Mouse (Mus musculus) intestine, embryonic 14.5 days (tissue): ENCODE results near the gene Wfdc21. TPM values are rescaled to one million over a fixed set of nuclear protein-coding genes. Genes with fewer than 3 reads are reported as not detected.

Experiments
- ATAC-seq: fragments of 200-750 bp; cut with Nextera tagmentation; replicated peaks from 2 replicates; pipeline ENCODE4 v1.8.0; 2017; ENCODE audit warnings: low read depth, moderate number of reproducible peaks, moderate TSS enrichment, moderate library complexity; ENCODE audit not compliant: low FRiP score, low TSS enrichment
- DNase-seq: peaks from one replicate; pipeline ENCODE4 v3.0.0-alpha.2; 2018; ENCODE audit warnings: low spot score
- H3K27ac ChIP-seq: fragments of 300-500 bp; sonication (generic); 2 replicates; pipeline ENCODE4 v1.5.1; 2014; ENCODE audit warnings: low read depth, mild to moderate bottlenecking, control low read depth
- H3K27me3 ChIP-seq: fragments of 300-500 bp; sonication (generic); replicated peaks from 2 replicates; pipeline ENCODE4 v1.6.1; 2014; ENCODE audit warnings: low read length, control low read depth; ENCODE audit not compliant: control insufficient read depth, insufficient read depth
- H3K36me3 ChIP-seq: fragments of 300-500 bp; sonication (generic); 2 replicates; pipeline ENCODE4 v1.6.1; 2014; ENCODE audit warnings: low read length, control low read depth; ENCODE audit not compliant: control insufficient read depth, insufficient read depth
- H3K4me1 ChIP-seq: fragments of 300-500 bp; sonication (generic); replicated peaks from 2 replicates; pipeline ENCODE4 v1.6.1; 2014; ENCODE audit warnings: low read length, control low read depth, mixed read lengths; ENCODE audit not compliant: control insufficient read depth, insufficient read depth
- H3K4me2 ChIP-seq: fragments of 300-500 bp; sonication (generic); 2 replicates; pipeline ENCODE4 v1.6.1; 2014; ENCODE audit warnings: low read length
- H3K4me3 ChIP-seq: fragments of 300-500 bp; sonication (generic); 2 replicates; pipeline ENCODE4 v1.5.1; 2014; ENCODE audit warnings: low read depth, low read length, control low read depth, mixed read lengths
- H3K9ac ChIP-seq: fragments of 300-500 bp; sonication (generic); 2 replicates; pipeline ENCODE4 v1.6.1; 2014; ENCODE audit warnings: mild to moderate bottlenecking, low read length
- H3K9me3 ChIP-seq: fragments of 300-500 bp; sonication (generic); 2 replicates; pipeline ENCODE4 v1.6.1; 2016; ENCODE audit warnings: low read length, control low read depth; ENCODE audit not compliant: control insufficient read depth
- WGBS: fragments of 180-500 bp; shearing (Covaris S2); extraction: QIAGEN DNeasy Blood & Tissue Kit; methylation state at CpG from one replicate; pipeline ENCODE4 v1.1.7; 2014; 5-methylcytosine and 5-hydroxymethylcytosine counted together
- polyA plus RNA-seq: library from polyadenylated mRNA; unstranded; fragments of >200 nt; fragmentation: Nextera tagmentation; extraction: Ambion mirVana; gene quantifications from 2 replicates; pipeline ENCODE4 v1.2.1, GENCODE M21; 2014

Gene Wfdc21
- polyA plus RNA-seq: 0.65 TPM in 1 of 2 replicates, not detected in the other

DNA sequence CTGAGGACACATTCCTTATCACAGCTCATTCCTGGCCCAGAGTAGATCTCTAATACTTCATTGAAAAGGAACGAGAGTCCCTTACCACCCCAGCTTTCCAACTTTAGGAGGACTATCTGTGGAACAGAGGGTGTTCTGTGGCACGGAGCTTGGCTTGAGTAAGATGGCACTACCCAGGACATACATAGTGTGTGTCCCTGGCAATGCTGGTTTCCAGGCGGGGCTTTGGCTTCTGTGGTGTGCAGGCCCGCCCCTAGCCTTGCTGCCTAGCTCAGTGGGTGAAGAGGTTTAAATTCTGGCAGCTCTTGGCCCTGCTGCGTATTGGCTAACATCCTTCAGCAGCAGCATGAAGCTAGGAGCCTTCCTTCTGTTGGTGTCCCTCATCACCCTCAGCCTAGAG is at the start of gene Wfdc21:
Gene Wfdc21, plus strand, starts transcription at position 260 of the 400 bp plus-strand sequence.
- Histone ChIP-seq H3K27me3 (peaks cover 3% of the 10 kb centered on the region; the same call in 1 of the 2 replicates), H3K36me3 (no peaks in the 10 kb centered on the region), H3K4me3 (no peak within 1 kb of the TSS), H3K9me3 (no peaks in the 10 kb centered on the region), H3K4me1 (no peaks in the 10 kb centered on the region), H3K4me2 (no peak within 1 kb of the TSS), H3K9ac (no peak within 1 kb of the TSS), H3K27ac (no peak within 1 kb of the TSS)
- DNase-seq: no peak
- WGBS: 79% methylated on average over 5 of the region's 5 CpGs
- ATAC-seq: no peak

DNA sequence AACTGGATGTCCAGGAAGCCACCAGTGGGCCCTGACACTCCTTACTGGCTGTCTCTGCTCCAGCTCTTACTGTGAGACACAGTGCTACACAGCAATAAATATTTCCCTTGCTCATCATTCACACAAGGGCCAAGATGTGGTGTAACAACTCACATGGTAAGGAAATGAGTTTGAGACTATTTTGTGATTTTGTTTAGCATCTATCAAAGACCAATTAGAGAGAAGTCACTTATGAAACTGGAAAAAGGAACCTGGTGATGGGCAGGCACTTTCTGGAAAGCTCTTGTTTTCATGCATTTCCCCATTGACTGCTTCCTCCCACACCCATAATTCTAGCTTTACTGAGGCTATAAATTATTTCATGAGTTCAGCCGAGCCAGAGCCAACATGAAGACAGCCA is 43.0 kb upstream of the Wfdc21 start, which contains the start of gene Wfdc17:
Gene Wfdc17, plus strand, starts transcription at position 287 of the 400 bp plus-strand sequence.
- no peak for ATAC-seq
- Histone ChIP-seq H3K9me3 (no peaks in the 10 kb centered on the region), H3K4me2 (no peak within 1 kb of the TSS), H3K4me3 (no peak within 1 kb of the TSS), H3K4me1 (no peaks in the 10 kb centered on the region), H3K27me3 (no peaks in the 10 kb centered on the region), H3K27ac (no peak within 1 kb of the TSS), H3K36me3 (no peaks in the 10 kb centered on the region), H3K9ac (no peak within 1 kb of the TSS)
- WGBS: 26% methylated on average over 1 of the region's 1 CpGs
- no peak for DNase-seq

DNA sequence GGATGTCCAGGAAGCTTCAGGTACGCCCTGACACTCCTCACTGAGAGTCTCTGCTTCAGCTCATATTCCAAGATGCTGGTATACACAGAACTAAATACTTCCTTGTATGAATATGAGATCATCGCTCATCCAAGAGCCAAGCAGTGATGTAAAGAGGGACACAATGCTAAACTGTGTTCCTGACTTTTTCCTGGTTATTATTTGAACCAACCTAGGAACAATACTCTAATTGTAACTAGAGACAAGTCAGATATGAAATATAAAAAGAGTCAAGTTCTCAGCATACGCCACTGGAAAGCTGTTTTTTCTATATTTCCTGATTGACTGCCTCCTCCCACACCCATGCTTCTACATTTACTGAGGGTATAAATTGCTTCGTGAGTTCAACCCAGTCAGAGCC is 38.0 kb upstream of the Wfdc21 start, which contains the start of gene Wfdc18:
Gene Wfdc18, plus strand, starts transcription at position 301 of the 400 bp plus-strand sequence.
- Histone ChIP-seq H3K4me1 (no peaks in the 10 kb centered on the region), H3K4me2 (no peak within 1 kb of the TSS), H3K9ac (no peak within 1 kb of the TSS), H3K36me3 (no peaks in the 10 kb centered on the region), H3K4me3 (no peak within 1 kb of the TSS), H3K27ac (no peak within 1 kb of the TSS), H3K27me3 (no peaks in the 10 kb centered on the region), H3K9me3 (no peaks in the 10 kb centered on the region)
- 75% methylated on average over 4 of the region's 4 CpGs for WGBS
- ATAC-seq (no peak), DNase-seq (no peak)

DNA sequence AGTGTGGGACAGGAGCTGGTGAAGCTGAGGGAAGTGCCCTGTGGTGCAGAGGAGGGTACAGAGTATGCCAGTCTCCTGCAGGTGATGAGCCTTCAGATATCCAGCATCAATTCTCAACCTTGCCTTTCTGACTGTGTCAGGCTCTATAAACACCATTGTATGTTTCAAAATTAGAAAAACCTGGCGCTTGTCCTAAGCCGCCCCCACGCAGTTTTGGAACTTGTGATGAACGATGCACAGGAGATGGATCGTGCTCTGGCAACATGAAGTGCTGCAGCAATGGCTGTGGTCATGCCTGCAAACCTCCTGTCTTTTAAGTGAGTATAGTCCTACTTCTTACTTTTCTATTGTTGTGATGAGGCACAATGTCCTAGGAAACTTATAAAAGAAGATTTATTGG is 37.1 kb upstream of the Wfdc21 start:
- no peak for DNase-seq
- Histone ChIP-seq H3K9ac (no peak overlapping the region), H3K27me3 (no peaks in the 10 kb centered on the region), H3K4me3 (no peak overlapping the region), H3K4me2 (no peak overlapping the region), H3K27ac (no peak overlapping the region), H3K36me3 (no peaks in the 10 kb centered on the region), H3K9me3 (no peaks in the 10 kb centered on the region), H3K4me1 (no peaks in the 10 kb centered on the region)
- no peak for ATAC-seq
- 83% methylated on average over 5 of the region's 5 CpGs for WGBS

DNA sequence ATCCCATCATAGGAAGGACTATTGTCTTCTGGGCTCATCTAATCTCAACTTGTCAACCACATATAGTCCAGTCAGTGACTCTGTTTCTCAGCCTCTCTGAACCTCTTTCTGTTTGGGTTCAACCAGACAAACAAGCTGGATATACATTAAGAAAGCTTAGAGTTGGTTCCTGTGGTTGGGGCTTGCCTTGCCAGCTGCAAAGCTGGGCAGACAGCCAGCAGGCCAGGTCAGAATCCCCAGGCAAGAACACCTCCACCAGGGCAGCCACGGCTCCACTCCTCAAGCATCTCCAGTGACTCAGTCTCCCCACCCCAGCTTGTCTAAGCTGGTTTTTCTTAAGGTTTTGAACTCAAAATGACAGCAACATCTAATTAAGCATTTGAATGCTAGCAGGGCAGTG is 34.1 kb upstream of the Wfdc21 start:
- DNase-seq (no peak), ATAC-seq (no peak)
- H3K27ac ChIP-seq: no peak overlapping the region
- WGBS: 74% methylated on average over 1 of the region's 1 CpGs
- no peaks in the 10 kb centered on the region for H3K9me3 ChIP-seq
- no peaks in the 10 kb centered on the region for H3K27me3 ChIP-seq
- H3K4me2 ChIP-seq: no peak overlapping the region
- no peak overlapping the region for H3K9ac ChIP-seq
- H3K36me3 ChIP-seq: no peaks in the 10 kb centered on the region
- no peak overlapping the region for H3K4me3 ChIP-seq
- no peaks in the 10 kb centered on the region for H3K4me1 ChIP-seq

DNA sequence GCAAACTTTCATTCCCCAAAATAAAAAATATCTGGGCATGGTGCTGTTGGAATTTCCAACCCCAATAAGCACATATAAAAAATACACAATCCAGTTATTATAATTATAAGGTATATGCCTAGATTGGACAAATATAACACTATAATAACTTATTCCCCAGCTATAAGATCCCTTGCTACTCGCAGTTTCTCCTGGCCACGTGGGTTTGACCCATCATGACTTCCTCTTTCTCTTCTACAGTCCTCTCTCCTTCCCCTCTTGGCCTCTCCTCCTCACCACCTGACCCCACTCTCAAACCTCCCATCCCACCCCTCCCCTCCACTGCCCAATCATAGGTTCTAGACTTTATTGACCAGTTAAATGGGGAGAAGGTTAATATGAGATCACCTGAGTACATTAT is 32.8 kb upstream of the Wfdc21 start:
- Histone ChIP-seq H3K9ac (no peak overlapping the region), H3K4me2 (no peak overlapping the region), H3K4me1 (no peaks in the 10 kb centered on the region), H3K36me3 (no peaks in the 10 kb centered on the region), H3K9me3 (no peaks in the 10 kb centered on the region), H3K27me3 (no peaks in the 10 kb centered on the region), H3K27ac (no peak overlapping the region), H3K4me3 (no peak overlapping the region)
- ATAC-seq (no peak), DNase-seq (no peak)
- WGBS: 76% methylated on average over 2 of the region's 2 CpGs

DNA sequence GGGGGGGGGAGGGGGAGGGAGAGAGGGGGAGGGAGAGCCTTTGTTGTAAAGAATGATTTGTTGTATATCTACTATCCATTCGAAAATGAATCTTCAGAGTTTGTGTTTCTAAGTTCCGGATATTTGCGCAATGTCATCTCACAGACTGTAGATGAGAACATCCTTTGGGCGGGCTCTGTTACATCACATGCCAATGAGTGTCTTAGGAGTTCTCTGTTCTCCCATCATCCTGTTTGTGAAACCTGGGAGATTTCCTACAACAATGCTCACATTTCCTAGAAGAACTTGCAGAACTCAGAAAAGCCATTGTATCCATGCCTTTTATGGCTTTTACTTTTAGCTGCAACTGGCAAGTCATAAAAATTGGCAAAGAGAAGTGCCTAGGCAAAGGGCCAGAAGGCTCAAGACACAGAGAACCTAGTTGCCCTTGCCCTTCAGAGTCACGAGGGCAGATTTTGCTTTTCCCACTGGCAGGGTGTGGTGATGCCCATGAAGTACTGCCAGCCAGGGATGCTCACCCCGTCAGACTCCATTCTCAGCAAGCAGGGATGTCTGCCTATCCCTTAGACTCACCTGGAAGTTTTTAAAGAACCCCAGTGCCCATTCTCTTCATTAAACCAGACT is 29.6 kb upstream of the Wfdc21 start:
- ATAC-seq: no peak
- WGBS: 88% methylated on average over 6 of the region's 6 CpGs

DNA sequence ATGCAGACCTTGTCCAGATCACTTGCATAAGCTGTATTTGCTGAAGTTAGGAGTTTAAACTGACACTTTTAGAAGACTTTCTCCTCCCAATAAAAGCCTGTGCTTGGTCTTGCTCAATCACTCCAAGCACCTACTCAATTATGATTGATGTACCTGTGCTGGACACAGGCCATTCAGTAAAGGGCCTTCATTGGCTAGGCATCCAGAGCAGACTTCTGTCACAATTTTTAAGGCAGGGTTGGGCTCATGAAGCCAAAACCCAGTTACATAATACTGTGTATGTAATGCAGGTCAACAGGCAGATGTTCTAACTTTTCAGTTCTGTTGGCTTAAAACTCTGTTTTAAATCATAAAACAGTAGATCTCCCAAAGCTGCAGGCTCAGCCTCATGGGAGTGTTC is 26.0 kb upstream of the Wfdc21 start:
- ATAC-seq: no peak
- Histone ChIP-seq H3K9ac (no peak overlapping the region), H3K27me3 (no peaks in the 10 kb centered on the region), H3K4me1 (no peaks in the 10 kb centered on the region), H3K27ac (no peak overlapping the region), H3K9me3 (no peaks in the 10 kb centered on the region), H3K4me2 (no peak overlapping the region), H3K36me3 (no peaks in the 10 kb centered on the region), H3K4me3 (no peak overlapping the region)
- no peak for DNase-seq

More for the DNA sequence above, 29.6 kb upstream of the Wfdc21 start:
- Histone ChIP-seq H3K27me3 (no peaks in the 10 kb centered on the region), H3K9me3 (no peaks in the 10 kb centered on the region), H3K4me1 (no peaks in the 10 kb centered on the region), H3K9ac (no peak overlapping the region), H3K27ac (no peak overlapping the region), H3K4me2 (no peak overlapping the region), H3K4me3 (no peak overlapping the region), H3K36me3 (no peaks in the 10 kb centered on the region)
- no peak for DNase-seq

DNA sequence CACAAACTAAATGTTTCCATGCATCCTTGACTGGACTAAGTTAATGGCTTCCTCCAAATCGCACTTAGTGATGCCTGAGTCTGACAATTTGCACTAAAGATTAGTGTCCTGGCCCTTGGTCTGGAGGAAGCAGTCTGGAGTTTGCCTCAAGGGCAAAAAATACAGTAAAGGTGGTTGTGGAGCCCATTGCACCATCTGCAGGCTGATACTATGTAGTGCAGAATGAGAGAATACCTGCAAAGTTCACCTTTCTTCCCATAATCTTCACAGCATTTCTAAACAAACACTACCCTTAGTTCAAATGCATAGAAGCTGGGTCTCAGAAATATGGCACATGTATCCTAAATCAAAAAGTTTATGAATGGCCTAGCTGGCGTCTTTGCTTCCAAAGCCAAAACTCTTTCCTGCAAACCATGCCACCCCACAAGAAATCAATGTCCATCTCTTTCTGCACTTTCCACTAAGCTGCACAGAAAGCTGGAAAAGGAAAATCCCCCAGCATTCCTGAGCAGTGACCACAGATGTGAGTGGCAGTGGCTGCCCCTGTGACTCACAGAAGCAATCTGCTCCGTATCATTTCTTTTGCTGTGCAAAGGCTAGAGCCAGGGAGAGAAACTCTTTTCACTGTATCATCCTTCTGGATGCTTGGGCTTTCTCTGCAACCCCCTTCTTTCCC is 17.8 kb upstream of the Wfdc21 start:
- no peak overlapping the region for H3K9ac ChIP-seq
- no peaks in the 10 kb centered on the region for H3K9me3 ChIP-seq
- no peak for DNase-seq
- H3K36me3 ChIP-seq: no peaks in the 10 kb centered on the region
- no peak for ATAC-seq
- H3K4me3 ChIP-seq: no peak overlapping the region
- H3K27me3 ChIP-seq: no peaks in the 10 kb centered on the region
- H3K4me2 ChIP-seq: no peak overlapping the region
- no peaks in the 10 kb centered on the region for H3K4me1 ChIP-seq
- 61% methylated on average over 3 of the region's 3 CpGs for WGBS
- no peak overlapping the region for H3K27ac ChIP-seq
